Mouse (Mus musculus) ES-E14 (cell line): ENCODE measurements around the gene Tmem214.

Source experiments
- CHD2 ChIP-seq: IDR thresholded peaks from 2 replicates; pipeline ENCODE4 v1.6.1; 2014; ENCODE audit warnings: mild to moderate bottlenecking, low read depth, low read length, inconsistent platforms
- HCFC1 ChIP-seq: IDR thresholded peaks from 2 replicates; pipeline ENCODE4 v1.6.1; 2012; ENCODE audit warnings: low read length, inconsistent platforms, borderline replicate concordance; ENCODE audit not compliant: insufficient read depth
- ZC3H11A ChIP-seq: IDR thresholded peaks from 2 replicates; pipeline ENCODE4 v1.6.1; 2012; ENCODE audit warnings: low read depth, mild to moderate bottlenecking, inconsistent platforms, low read length, borderline replicate concordance
- ZNF384 ChIP-seq: IDR thresholded peaks from 2 replicates; pipeline ENCODE4 v1.6.1; 2012; ENCODE audit warnings: low read depth, low read length, inconsistent platforms

DNA sequence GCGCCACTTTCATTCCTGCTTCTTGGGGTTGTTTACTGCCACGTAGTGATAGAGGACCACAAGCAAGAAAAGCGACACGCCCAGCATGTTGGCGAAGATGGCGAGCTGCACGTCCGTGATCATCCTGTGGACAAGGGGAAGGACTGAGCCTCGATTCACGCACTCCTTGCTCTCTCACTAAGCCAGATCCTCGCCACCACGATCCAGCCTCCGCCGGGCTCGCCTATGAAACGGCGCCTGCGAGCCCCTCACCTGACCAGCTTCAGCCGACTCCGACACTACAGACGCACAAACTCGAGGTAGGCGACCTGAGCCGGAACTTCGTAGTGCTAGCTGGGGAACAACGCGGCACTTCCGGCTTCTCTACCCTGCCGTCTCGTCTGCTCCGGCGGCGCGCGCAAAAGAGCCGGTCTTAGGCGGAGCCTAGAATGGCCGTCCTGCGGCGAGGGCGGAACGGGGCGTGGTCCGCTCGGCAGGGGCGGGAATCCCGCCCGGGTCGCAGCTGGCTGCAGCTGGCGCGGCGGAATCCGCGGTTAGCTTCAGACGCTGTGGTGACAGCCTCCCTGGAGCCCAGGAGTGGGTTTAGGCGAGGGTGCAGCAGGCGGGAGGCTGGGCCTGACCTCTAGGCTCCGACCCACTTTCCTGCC is 39.7 kb downstream of the Tmem214 start, which contains the start of gene Ost4:
- TF ChIP-seq ZC3H11A (no peak), ZNF384 (no peak), HCFC1 (peak; percentile 78; the same call in 1 of the 2 replicates), CHD2 (no peak)
